Mouse (Mus musculus) midbrain, embryonic 16.5 days (tissue): ENCODE results near the gene Daam1. TPM values are rescaled to one million over a fixed set of nuclear protein-coding genes. Genes with fewer than 3 reads are reported as not detected.
A peak's percentile ranks its signal among the peaks of the same experiment; 100 is the strongest.

Experiments
- ATAC-seq: fragments of 200-750 bp; cut with Nextera tagmentation; 2 replicates; pipeline ENCODE4 v1.8.0; 2017; ENCODE audit warnings: moderate TSS enrichment
- H3K27ac ChIP-seq: fragments of 300-500 bp; sonication (generic); 2 replicates; pipeline ENCODE4 v1.5.1; 2014; ENCODE audit warnings: mild to moderate bottlenecking, low read length, mixed read lengths
- H3K27me3 ChIP-seq: fragments of 300-500 bp; sonication (generic); 2 replicates; pipeline ENCODE4 v1.6.1; 2014; ENCODE audit warnings: low read depth, low read length, mixed read lengths; ENCODE audit not compliant: control insufficient read depth, insufficient read depth
- H3K36me3 ChIP-seq: fragments of 300-500 bp; sonication (generic); 2 replicates; pipeline ENCODE4 v1.6.1; 2014; ENCODE audit warnings: mild to moderate bottlenecking, low read length, moderate library complexity, mixed read lengths; ENCODE audit not compliant: control insufficient read depth, insufficient read depth
- H3K4me1 ChIP-seq: fragments of 300-500 bp; sonication (generic); 2 replicates; pipeline ENCODE4 v1.6.1; 2014; ENCODE audit warnings: mild to moderate bottlenecking, low read length, mixed read lengths; ENCODE audit not compliant: control insufficient read depth, insufficient read depth
- H3K4me2 ChIP-seq: fragments of 300-500 bp; sonication (generic); 2 replicates; pipeline ENCODE4 v1.6.1; 2014; ENCODE audit warnings: mild to moderate bottlenecking, low read length, mixed read lengths
- H3K4me3 ChIP-seq: fragments of 300-500 bp; sonication (generic); 2 replicates; pipeline ENCODE4 v1.5.1; 2014; ENCODE audit warnings: low read depth, mild to moderate bottlenecking, low read length, moderate library complexity, mixed read lengths
- H3K9ac ChIP-seq: fragments of 300-500 bp; sonication (generic); 2 replicates; pipeline ENCODE4 v1.6.1; 2014; ENCODE audit warnings: low read depth, low read length, mixed read lengths
- H3K9me3 ChIP-seq: fragments of 300-500 bp; sonication (generic); replicated peaks from 2 replicates; pipeline ENCODE4 v1.6.1; 2014; ENCODE audit warnings: mild to moderate bottlenecking, low read length, mixed read lengths; ENCODE audit not compliant: control insufficient read depth, poor library complexity, severe bottlenecking
- WGBS: fragments of 180-500 bp; shearing (Covaris S2); extraction: QIAGEN DNeasy Blood & Tissue Kit; methylation state at CpG from one replicate; pipeline ENCODE4 v1.1.7; 2014; 5-methylcytosine and 5-hydroxymethylcytosine counted together
- polyA plus RNA-seq: library from polyadenylated mRNA; unstranded; fragments of >200 nt; fragmentation: Nextera tagmentation; extraction: Ambion mirVana; gene quantifications from 2 replicates; pipeline ENCODE4 v1.2.1, GENCODE M21; 2015

The Daam1 gene
- polyA plus RNA-seq, 1 experiment from 2014 or later: 33.0 TPM

DNA sequence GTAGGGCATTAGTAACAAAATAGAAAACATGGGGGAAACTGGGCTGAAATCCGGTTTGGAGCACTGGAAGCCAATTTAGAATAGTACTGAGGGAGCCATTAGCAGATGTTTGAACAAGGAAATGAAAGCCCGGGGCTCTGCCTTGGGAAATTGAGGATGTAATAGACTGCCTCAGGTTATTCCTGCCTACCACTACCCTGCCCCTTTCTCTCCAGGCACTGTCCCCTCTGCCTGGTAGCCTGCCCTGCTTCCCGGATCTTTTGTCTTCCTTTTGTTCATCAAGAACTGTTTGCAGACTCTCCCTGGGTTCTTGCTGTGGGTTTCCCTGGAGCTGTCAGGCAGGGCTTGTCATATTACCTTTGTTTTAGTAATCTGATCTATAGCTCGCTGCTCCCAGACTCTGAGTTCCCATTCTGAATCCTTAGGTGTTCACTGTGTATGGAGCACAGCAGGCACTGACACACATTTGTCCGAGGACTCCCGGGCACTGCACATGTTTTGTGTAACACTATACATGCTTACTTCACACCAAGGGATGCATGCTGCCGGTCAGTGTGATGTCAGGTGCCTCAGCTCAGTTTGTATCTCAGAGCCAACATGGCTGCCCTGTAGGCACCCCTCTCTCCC is 61.0 kb downstream of the Daam1 start:
- Histone ChIP-seq H3K4me2 (peak overlapping the region; percentile 8; the same call in 1 of the 2 replicates), H3K27me3 (no peaks in the 10 kb centered on the region), H3K9ac (no peak overlapping the region), H3K9me3 (no peaks in the 10 kb centered on the region), H3K27ac (peak overlapping the region; percentile 52; the same call in 1 of the 2 replicates), H3K4me1 (peaks cover 20% of the 10 kb centered on the region), H3K36me3 (0 out of 2 replicates have a peak, but pooled peaks cover 2% of the 10 kb centered on the region), H3K4me3 (no peak overlapping the region)
- ATAC-seq: peak; percentile 26; the same call in 1 of the 2 replicates
- WGBS: 22% methylated on average over 7 of the region's 7 CpGs

DNA sequence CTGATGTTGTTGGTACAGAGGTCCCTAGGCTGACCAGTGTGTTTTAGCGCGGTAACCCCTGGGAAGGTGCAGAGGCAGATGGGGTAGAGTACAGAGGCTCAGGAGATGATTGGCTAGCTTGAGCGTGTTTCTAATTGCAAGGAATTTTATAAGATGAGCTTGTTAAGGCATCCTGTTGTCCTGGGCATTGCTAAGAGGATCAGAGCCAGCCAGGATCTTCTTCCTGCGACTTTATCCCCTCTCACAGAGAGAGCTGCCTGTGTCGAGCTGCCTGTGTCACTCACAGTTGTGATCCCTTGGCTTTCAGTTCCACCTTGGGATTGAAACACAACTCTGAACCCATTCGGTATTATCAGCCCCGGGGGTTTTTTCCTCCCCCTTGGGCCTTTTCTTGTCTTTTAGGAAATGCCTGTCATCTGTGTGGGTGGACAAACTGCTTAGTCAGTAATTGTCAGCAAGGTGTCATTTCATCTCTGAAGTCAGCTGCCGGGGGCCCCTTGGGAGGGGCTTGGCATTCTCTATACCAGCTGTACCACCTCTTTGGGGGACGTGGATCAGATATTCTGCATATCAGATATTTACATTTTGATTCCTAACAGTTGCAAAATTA is 62.2 kb downstream of the Daam1 start:
- Histone ChIP-seq H3K27me3 (no peaks in the 10 kb centered on the region), H3K36me3 (0 out of 2 replicates have a peak, but pooled peaks cover 2% of the 10 kb centered on the region), H3K4me3 (no peak overlapping the region), H3K4me2 (no peak overlapping the region), H3K27ac (no peak overlapping the region), H3K9me3 (no peaks in the 10 kb centered on the region), H3K4me1 (peaks cover 17% of the 10 kb centered on the region), H3K9ac (no peak overlapping the region)
- 47% methylated on average over 9 of the region's 9 CpGs for whole genome bisulfite sequencing
- ATAC-seq: no peak

GRCm38 (mm10) chr12:71898231-71898630 is 67.4 kb downstream of the Daam1 start:
- Histone ChIP-seq H3K27ac (no peak overlapping the region), H3K9ac (no peak overlapping the region), H3K4me2 (no peak overlapping the region), H3K27me3 (no peaks in the 10 kb centered on the region), H3K36me3 (peaks cover 4% of the 10 kb centered on the region), H3K9me3 (no peaks in the 10 kb centered on the region), H3K4me1 (peaks cover 7% of the 10 kb centered on the region), H3K4me3 (no peak overlapping the region)
- ATAC-seq: no peak
- WGBS: 84% methylated on average over 5 of the region's 5 CpGs

DNA sequence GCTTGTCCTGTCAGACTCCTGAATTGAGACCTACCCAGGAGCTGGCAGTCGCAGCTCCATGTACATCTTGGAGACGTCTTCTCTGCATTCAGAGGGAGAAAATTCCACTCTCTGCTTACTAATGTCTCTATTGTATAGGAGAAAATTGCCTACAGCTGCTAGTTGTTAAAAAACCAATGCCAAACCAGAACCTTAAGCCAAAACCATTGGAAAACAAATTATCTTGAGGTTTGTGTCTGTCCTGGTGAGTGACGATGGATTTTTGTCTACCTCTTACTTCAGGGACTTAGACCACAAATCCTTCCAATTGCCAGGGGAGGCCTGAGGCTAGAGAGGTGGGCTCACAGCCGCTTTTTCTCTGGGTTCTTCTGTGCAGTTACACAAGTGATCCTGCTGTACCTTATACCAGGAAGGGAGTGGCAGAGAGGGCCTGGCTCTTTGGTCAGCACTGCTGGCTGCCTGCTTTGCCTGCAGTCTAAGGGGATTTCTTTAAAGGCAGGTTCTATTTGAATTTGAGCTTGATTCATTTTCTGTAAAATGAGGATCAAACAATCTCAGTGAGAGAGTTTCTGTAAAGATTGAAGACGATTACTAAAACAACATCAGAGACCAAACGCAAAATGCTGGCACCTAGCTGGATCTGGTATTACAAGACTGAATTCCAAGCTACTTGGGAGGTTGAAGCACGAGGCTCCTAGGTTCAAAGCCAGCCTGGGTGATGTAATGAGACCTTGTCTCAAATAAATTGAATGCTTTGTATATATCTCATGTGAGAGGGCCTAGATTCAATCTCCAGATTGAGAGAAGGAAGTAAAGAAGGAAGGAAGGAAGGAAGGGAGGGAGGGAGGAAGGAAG is 68.0 kb downstream of the Daam1 start:
- H3K4me3 ChIP-seq: no peak overlapping the region
- H3K4me2 ChIP-seq: no peak overlapping the region
- H3K36me3 ChIP-seq: peaks cover 4% of the 10 kb centered on the region
- H3K9me3 ChIP-seq: no peaks in the 10 kb centered on the region
- no peak overlapping the region for H3K9ac ChIP-seq
- peaks cover 5% of the 10 kb centered on the region; the same call in 1 of the 2 replicates for H3K4me1 ChIP-seq
- ATAC-seq: no peak
- H3K27me3 ChIP-seq: no peaks in the 10 kb centered on the region
- no peak overlapping the region for H3K27ac ChIP-seq
- 70% methylated on average over 7 of the region's 7 CpGs for WGBS

- H3K36me3 ChIP-seq: peaks cover 4% of the 10 kb centered on the region
- no peak overlapping the region for H3K4me3 ChIP-seq
- no peak overlapping the region for H3K27ac ChIP-seq
- 92% methylated on average over 4 of the region's 4 CpGs for WGBS
- H3K27me3 ChIP-seq: no peaks in the 10 kb centered on the region
- H3K4me2 ChIP-seq: no peak overlapping the region
- H3K9me3 ChIP-seq: no peaks in the 10 kb centered on the region
- no peak for ATAC-seq
- H3K4me1 ChIP-seq: peaks cover 7% of the 10 kb centered on the region
- no peak overlapping the region for H3K9ac ChIP-seq
Measured at GRCm38 (mm10) chr12:71899566-71899965, 68.7 kb downstream of the Daam1 start.

- WGBS: 58% methylated on average over 7 of the region's 7 CpGs
- Histone ChIP-seq H3K4me3 (no peak overlapping the region), H3K27me3 (no peaks in the 10 kb centered on the region), H3K9me3 (no peaks in the 10 kb centered on the region), H3K36me3 (peaks cover 2% of the 10 kb centered on the region), H3K9ac (no peak overlapping the region), H3K27ac (no peak overlapping the region), H3K4me1 (peaks cover 13% of the 10 kb centered on the region), H3K4me2 (no peak overlapping the region)
- no peak for ATAC-seq
Measured at GRCm38 (mm10) chr12:71901211-71901610, 70.3 kb downstream of the Daam1 start.

DNA sequence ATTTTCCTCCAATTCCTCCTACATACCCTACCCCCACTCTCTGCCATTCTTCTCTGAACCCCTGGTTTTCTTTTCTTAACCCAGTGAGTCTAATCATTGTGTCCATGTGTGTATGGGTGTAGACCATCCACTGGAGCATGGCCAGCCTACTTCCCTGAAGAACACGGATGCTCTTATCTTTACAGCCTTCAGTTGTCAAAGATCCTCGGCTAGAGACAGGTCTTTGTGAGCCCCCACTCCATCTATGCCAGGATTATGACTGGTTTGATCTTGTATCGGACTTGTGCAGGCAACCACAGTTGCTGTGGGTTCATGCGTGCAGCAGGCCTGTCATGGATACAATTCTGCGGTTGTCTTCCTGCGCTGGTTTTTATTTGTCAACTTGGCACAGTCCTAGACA is 71.0 kb downstream of the Daam1 start:
- no peak for ATAC-seq
- peaks cover 19% of the 10 kb centered on the region for H3K4me1 ChIP-seq
- H3K27ac ChIP-seq: no peak overlapping the region
- no peaks in the 10 kb centered on the region for H3K9me3 ChIP-seq
- no peaks in the 10 kb centered on the region for H3K27me3 ChIP-seq
- no peak overlapping the region for H3K4me2 ChIP-seq
- H3K4me3 ChIP-seq: no peak overlapping the region
- H3K36me3 ChIP-seq: peaks cover 2% of the 10 kb centered on the region
- H3K9ac ChIP-seq: no peak overlapping the region
- WGBS: 99% methylated on average over 6 of the region's 6 CpGs

GRCm38 (mm10) chr12:71902317-71902716 is 71.4 kb downstream of the Daam1 start:
- no peak for ATAC-seq
- no peak overlapping the region for H3K4me2 ChIP-seq
- H3K27me3 ChIP-seq: no peaks in the 10 kb centered on the region
- no peak overlapping the region for H3K9ac ChIP-seq
- no peak overlapping the region for H3K4me3 ChIP-seq
- peaks cover 2% of the 10 kb centered on the region for H3K36me3 ChIP-seq
- H3K9me3 ChIP-seq: no peaks in the 10 kb centered on the region
- peaks cover 24% of the 10 kb centered on the region for H3K4me1 ChIP-seq
- H3K27ac ChIP-seq: no peak overlapping the region
- 96% methylated on average over 1 of the region's 1 CpGs for WGBS

DNA sequence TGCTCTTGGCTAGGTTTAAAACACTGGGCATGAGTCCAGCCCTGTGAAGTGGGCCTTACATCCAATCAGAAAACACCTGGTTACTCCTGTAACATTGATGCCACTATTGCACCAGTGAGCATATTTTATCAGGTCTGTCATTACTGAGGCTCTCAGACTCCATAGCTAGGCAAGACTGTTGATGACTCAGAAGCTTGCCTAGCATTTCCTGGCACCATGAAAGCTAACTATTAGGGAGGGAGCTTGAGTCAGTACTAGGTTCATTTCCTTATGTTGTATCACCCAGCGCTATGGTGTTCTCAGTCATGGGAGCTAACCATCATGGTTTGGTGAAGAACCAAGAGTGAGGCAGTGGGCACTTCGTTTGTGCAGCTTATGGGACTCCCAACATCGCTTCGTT is 72.3 kb downstream of the Daam1 start:
- no peaks in the 10 kb centered on the region for H3K9me3 ChIP-seq
- ATAC-seq: no peak
- H3K4me3 ChIP-seq: no peak overlapping the region
- H3K36me3 ChIP-seq: peaks cover 2% of the 10 kb centered on the region
- WGBS: 98% methylated on average over 4 of the region's 4 CpGs
- H3K27ac ChIP-seq: no peak overlapping the region
- H3K4me2 ChIP-seq: no peak overlapping the region
- no peak overlapping the region for H3K9ac ChIP-seq
- H3K27me3 ChIP-seq: no peaks in the 10 kb centered on the region
- peaks cover 24% of the 10 kb centered on the region for H3K4me1 ChIP-seq
